Mouse (Mus musculus) T-helper 2 cell (primary cell): ENCODE results near the gene 1700011L22Rik.

Experiments
- in situ Hi-C: fragments of 300-600 bp; cut with MboI, MseI; formaldehyde crosslinking; loops from one replicate; pipeline ENCODE4 v1.15.1; 2025; ENCODE audit warnings: high pct_unique_total_duplicates

1700011L22Rik gene

GRCm38 (mm10) chr8:79248470-79248869, at the start of gene 1700011L22Rik:
TSS of gene 1700011L22Rik (minus strand) at chr8:79248570.
- in situ Hi-C loops, result no loop called here

- in situ Hi-C loops, result no loop called here
These were observed 49.4 kb upstream of the 1700011L22Rik start for GRCm38 (mm10) chr8:79297763-79298162.

- in situ Hi-C loops, result no loop called here
These were observed 47.1 kb upstream of the 1700011L22Rik start for GRCm38 (mm10) chr8:79295276-79296105.

DNA sequence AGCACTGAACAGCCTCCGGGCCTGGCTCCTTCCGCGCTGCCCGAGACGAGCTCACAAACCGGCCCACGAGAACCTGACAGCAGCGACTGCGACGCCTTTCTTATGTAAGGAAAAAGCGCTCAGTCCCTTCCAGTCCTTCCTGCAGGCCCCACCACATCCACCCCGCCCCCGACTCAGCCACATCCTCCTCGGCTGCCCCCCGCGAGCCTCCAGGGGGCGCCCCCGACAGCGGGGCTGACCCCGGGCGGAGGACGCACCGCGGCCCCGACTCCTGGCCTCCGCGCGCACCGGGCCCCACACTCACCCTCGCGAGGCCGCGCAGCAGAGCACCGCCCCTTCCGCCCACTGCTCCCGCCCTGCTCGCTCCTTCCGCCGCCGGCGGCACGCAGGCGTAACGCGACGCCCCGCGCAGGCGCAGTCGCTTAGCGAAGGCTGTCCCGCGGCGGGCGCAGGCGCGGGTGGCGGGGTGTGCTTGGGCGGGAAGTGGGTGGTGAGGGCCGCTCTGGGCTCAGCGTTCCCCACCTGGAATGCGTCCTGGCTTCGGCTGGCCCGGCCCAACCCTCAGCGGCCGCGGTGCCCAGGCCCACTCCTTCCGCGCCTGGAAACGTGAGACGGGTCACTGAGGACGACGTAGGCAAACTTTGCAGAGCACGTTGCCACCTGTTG, 46.4 kb upstream of the 1700011L22Rik start, which contains the start of gene Mmaa:
Mmaa (minus strand) TSS at position 328 of the 666 bp plus-strand sequence.
- in situ Hi-C loops, result no loop called here

GRCm38 (mm10) chr8:79293841-79294240, 45.5 kb upstream of the 1700011L22Rik start:
- in situ Hi-C loops, result no loop called here

GRCm38 (mm10) chr8:79292712-79293264, 44.4 kb upstream of the 1700011L22Rik start:
- in situ Hi-C loops, result no loop called here

- in situ Hi-C loops, result no loop called here
These were observed 41.2 kb upstream of the 1700011L22Rik start for GRCm38 (mm10) chr8:79289592-79289991.

DNA sequence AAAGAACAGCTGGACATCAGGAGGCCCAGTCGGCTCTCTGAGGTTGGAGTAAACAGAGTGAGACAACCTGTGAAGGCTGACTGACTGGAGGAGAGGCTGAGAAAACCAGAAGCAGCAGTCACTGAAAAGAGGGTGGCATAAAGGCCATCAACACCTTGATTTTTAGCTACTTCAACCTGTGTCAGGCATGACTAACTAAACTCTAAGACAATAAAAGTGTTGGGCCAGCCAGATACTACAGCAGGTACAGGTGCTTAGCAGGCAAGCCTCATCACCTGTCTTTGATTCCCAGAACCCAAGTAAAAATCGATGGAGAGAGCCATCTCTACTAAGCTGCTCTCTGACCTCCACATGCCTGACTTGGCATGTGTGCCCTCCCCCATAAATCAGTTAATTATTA, 40.3 kb upstream of the 1700011L22Rik start:
- in situ Hi-C loops, result no loop called here

DNA sequence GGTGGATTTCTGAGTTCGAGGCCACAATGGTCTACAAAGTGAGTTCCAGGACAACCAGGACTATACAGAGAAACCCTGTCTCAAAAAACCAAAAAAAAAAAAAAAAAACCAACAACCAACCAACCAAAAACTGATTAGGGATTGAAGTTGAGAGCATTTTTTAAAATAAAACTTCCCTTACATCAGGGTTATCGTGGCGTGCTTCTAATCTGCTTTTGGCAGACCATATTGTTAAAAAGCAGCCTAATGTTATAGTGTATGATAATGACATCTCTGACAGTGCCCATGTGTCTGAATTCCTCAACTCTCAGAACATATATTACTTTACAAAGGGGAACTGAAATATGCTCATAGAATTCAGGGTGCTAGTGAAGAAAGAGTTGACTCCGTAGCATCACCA, 39.9 kb upstream of the 1700011L22Rik start:
- in situ Hi-C loops, result no loop called here

GRCm38 (mm10) chr8:79286424-79286823, 38.1 kb upstream of the 1700011L22Rik start:
- in situ Hi-C loops, result no loop called here

DNA sequence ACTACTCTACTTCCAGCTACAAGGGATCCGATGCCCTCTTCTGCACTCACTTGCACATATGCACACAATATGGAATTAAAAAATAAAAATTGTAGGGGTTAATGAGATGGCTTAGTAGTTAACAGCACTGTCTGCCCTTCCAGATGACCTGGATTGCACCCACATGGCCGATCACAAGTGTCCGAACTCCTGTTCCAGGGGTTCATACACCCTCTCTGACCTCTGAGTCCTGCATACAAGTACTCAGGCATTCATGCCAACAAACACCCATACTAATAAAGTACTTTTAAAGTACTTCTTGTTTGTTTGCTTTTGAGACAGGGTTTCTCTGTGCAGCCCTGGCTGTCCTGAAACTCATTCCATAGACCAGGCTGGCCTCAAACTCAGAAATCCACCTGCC, 36.3 kb upstream of the 1700011L22Rik start:
- in situ Hi-C loops, result no loop called here

DNA sequence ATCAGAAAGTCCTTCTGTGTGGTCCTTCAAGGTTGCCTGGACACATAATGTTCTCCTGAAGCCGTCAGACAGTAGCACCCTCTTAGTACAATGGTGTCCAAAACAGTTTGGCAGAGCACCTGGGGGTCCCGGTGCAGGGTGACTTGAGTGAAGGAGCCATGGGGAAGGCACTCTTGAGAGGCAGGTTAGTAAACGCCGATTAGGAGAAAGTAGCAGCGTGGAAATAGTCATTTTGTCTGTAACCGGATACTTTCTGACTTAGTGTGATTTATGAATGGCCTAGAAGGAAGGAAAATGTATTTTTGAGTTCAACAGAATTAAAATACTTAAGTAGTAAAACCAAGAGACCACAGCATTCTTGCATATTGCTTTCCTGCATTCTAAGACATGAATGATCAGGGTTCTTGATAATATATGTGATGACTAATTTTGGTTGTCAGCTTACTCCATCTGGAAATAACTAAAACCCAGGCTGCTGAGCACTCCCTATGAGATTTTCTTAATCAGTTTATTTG, 33.1 kb upstream of the 1700011L22Rik start:
- in situ Hi-C loops, result no loop called here

GRCm38 (mm10) chr8:79277264-79277870, 29.0 kb upstream of the 1700011L22Rik start:
- in situ Hi-C loops, result no loop called here

GRCm38 (mm10) chr8:79274940-79275339, 26.6 kb upstream of the 1700011L22Rik start:
- in situ Hi-C loops, result no loop called here

DNA sequence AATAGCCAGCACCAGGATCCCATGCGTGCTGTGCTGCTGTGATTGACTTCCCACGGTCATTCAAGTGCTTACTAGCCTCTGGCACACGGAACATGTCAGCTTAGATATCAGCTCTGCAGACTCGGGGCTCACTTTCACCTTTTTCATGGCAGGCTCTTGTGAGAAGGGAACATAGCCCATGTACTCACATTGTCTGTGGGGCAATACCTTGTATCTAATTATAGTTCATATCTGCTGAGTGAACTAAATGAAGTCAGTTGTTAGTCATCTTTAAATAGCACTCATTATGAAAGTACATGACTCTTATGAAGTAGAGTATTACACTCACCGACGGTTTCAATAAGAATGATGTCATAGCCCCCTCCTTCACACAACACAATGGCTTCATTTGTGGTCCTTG, 25.4 kb upstream of the 1700011L22Rik start:
- in situ Hi-C loops, result no loop called here

GRCm38 (mm10) chr8:79272676-79273075, 24.3 kb upstream of the 1700011L22Rik start:
- in situ Hi-C loops, result no loop called here

GRCm38 (mm10) chr8:79268921-79269320, 20.6 kb upstream of the 1700011L22Rik start:
- in situ Hi-C loops, result no loop called here

DNA sequence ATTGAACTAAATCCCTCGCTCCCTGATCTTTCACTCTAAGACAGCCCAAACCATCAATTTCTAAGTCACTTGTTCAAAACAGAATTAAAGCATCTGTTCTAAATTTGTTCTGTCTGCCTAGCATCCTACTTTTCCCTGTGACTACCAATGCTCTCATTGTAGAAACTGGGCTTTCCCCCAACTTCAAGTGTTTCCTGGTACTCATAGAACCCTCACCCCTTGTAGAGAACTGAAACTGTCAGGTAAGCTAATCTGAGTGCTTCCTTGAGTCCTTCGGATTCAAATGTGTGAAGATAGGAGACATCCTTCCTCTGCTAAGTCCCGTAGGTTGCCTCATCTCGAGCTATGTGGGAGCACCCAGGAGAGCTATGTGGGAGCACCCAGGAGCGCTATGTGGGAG, 13.6 kb upstream of the 1700011L22Rik start:
- in situ Hi-C loops, result no loop called here

DNA sequence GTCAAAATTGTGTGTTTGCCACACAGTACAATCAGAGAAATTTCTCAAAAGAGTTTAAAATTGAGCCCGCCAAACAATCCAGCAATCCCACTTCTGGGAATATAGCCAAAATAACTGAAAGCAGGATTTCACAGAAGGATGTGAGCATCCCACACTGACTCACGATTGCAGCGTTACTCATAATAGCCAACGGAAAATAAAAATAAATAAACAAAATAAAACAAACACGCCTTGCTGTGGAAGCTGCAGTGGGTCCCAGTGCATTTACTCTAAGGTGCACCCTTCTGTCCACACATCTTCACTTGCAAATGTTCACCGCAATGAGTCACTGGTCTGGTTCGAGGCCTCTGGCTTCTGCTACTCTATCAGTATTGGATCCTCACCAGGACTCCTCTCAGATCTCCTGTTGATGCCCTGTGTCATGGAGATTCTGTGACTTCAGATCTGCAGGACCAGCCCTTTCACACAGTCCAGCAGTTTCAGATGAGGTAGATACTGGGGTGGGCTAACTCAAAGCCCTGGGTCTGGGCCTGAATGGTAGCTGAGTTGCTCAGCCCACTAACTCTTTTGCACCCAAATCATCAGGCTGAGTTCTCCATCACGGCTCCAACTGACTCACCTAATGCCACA, 7.8 kb upstream of the 1700011L22Rik start:
- in situ Hi-C loops, result no loop called here

GRCm38 (mm10) chr8:79253742-79254141, 5.4 kb upstream of the 1700011L22Rik start:
- in situ Hi-C loops, result no loop called here

GRCm38 (mm10) chr8:79243422-79243821, 4.9 kb downstream of the 1700011L22Rik start:
- in situ Hi-C loops, result no loop called here
